Mouse (Mus musculus) layer of hippocampus, adult 2 months (tissue): ENCODE results near the gene Wdr90. TPM values are rescaled to one million over a fixed set of nuclear protein-coding genes. Genes with fewer than 3 reads are reported as not detected.

ENCODE experiments used
- DNase-seq, 2 experiments: peaks; one replicate each; pipeline ENCODE4 v3.0.0; 2022; ENCODE audit warnings: low spot score in 2 of 2
- H3K27ac ChIP-seq: fragments of 200-600 bp; 2 replicates; pipeline ENCODE4 v1.8.1; 2022
- H3K4me3 ChIP-seq: fragments of 200-600 bp; 2 replicates; pipeline ENCODE4 v1.8.1; 2022; ENCODE audit warnings: mild to moderate bottlenecking
- CTCF ChIP-seq: fragments of 200-600 bp; conservative IDR thresholded peaks from 2 replicates; pipeline ENCODE4 v1.8.1; 2022; ENCODE audit warnings: antibody characterized with exemption, mild to moderate bottlenecking, moderate library complexity
- total RNA-seq, 2 experiments: library from RNA; stranded (reverse); gene quantifications; 2 replicates each; pipeline ENCODE4 v1.2.3; 2021

Gene Wdr90
- total RNA-seq, 2 experiments from 2014 or later = 21.7 to 24.6 TPM

DNA sequence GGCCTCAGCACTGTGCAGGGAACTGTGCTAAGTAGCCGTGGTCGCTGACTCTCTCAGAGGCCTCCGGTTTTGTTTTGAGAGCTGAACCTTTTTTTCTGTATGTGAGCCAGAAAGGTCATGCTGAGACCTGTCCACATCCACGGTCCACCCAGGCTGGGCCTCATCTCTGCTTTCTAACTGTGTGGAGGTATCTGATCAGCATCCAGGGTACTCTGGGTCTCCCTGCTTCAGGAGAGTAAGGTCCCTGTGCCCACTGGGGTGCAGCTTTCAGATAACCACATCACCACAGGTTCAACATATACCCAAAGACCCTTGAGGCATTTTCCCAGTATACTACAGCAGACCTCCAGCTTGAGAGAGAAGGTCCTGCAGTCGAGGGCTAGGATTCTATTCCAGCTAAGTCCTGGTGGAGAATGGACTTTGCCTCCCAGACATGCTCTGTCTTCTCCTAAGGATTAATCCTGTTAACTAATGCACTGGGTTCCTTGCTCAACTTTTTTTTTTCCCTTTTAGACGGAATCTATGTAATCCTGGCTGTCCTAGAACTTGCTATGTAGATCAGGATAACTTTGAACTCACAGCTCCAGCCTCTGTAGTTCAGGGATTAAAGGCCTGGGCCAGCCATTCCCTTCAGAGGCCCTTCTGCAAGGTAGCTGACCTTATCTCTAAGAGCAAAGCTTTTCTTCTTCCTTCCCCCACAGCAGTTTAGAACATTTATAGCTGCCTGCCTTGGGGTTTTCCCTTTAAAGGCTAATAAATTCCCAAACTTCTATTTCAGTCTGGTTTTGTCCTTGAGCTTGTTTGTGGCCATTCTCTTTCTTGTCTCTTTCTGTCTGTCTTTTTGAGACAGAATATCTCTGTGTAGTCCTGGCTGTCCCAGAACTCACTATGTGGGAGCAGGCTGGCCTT lies 657 bp upstream of the Wdr90 start:
- DNase-seq = no peak
- peak overlapping the region; percentile 99 for H3K27ac ChIP-seq
- peak overlapping the region; percentile 71 for H3K4me3 ChIP-seq
- TF ChIP-seq CTCF = no peak

DNA sequence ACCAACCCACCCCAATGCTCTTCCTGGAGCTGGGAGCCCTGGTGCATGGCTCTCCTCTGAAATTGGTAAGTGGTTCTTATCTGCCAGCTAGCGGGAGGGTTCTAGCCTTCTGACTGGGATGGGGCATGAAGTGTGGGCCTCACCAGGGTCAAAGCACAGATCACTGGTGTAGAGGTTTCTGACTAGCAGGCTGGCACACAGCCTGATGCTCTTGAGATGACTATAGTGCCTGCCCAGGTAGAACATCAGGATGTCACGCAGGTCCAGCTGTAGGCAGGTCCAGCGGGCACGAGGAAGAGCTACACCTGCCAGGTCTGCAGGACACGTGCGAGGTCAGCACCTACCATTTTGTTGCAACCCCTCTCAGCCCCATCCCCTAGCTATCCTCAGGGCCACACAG lies 1.1 kb downstream of the Wdr90 start:
- H3K27ac ChIP-seq = no peak overlapping the region
- no peak overlapping the region for H3K4me3 ChIP-seq
- no peak for DNase-seq
- no peak for TF ChIP-seq CTCF

DNA sequence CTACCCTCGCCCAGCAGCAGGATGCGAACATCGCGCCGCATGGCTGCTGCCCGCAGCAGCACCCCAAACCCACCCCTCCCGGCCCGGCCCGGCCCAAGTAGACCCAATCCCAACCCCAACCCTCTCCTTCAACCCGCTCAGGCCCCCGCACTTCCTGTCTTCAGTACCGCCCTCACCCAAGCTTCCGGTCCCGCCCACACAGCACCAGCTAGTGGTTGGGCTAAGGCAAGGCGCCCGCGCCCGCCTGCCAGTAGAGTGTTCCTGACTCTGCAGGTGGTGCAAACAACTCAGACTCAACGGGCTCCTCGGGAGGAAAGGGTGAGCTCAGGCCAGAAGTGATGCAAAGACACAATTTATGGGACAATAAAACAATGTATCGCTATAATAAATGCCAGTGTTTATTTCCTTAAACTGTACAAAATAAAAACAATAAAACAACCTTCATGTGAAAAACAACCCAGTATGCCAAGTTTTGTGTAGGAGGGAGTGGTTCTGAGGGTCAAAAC lies 16.9 kb downstream of the Wdr90 start, which contains the start of gene Rhot2:
TSS of gene Rhot2 (minus strand) at position 456 of the 506 bp plus-strand sequence.
- DNase-seq = peak; percentile 95 to 96
- Histone ChIP-seq H3K4me3 (peak within 1 kb of the TSS; percentile 83), H3K27ac (peak within 1 kb of the TSS; percentile 96)
- peak; percentile 73 for TF ChIP-seq CTCF

DNA sequence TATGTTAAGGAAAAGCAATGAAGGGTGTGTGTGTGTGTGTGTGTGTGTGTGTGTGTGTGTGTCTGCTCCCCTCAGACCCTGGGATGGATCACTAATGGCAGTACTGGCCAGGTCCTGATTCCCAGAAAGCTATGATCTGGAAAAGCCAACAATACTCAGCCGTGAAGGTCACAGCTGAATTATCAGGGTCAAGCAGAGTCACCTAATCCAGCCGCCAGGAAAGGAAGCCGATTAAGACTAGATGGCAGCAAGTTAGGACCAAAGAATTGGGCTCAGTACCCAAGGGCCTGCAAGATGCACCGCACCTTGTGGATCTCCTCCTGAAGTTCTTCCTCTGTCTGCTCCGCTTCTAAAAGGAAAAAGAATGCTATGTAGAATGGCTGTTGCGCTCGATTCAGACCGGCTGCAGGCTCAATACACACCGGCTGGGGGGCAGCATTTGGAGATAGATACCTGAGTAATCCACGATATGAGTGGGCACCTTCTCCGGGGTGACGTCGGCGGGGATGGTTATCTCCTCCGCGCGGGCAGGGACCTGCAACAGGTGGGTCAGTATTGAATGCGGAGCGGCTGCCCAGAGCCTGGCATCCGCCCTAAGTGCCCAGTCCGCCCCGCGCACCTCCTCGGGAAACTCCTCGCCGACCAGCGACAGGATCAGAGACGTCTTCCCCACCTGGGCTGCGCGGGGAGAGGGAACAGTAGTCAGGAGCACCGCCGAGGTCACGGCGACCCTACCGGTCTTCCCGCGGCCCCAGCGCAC lies 17.5 kb downstream of the Wdr90 start:
- DNase-seq = no peak
- peak overlapping the region; percentile 96 for H3K27ac ChIP-seq
- peak overlapping the region; percentile 83 for H3K4me3 ChIP-seq
- no peak for TF ChIP-seq CTCF

DNA sequence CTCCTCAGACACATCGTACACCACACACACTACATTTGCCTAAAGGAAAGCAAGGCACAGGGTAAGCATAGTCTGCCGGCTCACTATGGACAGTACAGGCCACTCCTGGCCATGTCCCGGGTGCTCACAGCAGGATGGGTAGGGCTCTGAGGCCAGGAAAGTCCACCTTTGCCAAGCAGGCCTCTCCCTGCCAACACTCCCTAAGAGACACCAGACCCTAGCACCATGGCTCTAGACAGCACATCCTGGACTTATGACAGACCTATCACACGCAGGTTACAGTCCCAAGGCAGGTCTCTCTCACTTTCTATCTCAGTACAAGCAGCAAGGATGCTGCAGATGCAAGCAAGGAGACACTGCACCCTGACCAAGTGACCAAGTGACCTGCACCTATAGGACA lies 18.2 kb downstream of the Wdr90 start:
- no peak for TF ChIP-seq CTCF
- H3K27ac ChIP-seq = peak overlapping the region; percentile 96; the same call in 1 of the 2 replicates
- peak overlapping the region; percentile 83 for H3K4me3 ChIP-seq
- DNase-seq = no peak

DNA sequence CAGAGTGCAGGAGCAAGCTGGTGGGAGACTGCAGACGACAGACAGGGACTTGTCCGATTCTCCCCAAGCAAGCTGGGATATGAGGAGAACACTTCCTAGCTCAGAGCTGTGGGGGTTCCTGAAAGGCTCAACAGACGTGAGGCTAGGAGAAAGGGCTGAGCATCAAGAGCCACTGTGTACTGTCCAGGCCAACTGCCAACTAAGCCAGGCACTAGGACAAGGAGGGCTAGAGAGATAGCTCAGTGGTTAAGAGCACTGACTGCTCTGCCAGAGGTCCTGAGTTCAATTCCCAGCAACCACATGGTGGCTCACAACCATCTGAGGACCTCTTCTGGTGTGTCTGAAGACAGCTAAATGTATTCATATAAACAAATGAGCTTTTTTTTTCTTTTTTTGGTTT lies 18.8 kb downstream of the Wdr90 start:
- no peak overlapping the region for H3K4me3 ChIP-seq

DNA sequence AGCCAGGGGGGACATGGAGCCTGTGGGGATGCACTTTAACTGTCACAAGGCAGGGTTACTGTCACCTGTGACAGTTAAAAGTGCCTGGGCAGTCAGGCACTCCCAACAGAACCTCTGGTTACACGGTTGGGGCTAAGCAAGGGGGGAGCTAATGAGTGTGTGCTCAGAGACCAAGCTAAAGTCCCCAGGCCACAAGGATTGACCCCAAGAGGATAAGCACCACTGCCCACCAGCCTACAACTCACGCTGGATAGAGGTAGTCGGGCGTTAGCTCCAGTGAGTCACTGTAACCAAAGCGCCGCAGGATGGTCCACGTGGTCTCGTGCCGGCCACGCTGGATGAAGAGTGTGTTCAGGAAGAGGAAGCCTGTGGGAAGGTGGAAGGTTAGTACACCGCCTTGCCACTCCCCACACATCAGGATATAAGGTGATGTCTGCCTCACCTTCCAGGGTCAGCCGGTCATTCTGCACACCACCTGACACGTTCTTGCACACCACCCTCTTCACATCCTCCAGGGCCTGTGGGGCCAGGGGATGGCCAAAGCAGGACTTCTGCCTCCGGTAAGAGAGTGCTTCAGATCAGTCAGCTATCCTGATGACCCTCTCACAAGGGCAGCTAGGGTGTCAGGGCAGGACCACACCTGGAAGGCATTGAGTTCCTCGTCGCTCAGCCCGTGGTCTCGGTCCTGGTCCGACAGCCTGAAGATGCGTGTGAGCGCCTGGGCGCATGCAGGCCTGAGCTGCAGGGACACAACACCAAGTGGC lies 20.0 kb downstream of the Wdr90 start, which contains the start of gene Gm20683:
TSS of gene Gm20683 (minus strand) at position 647 of the 764 bp plus-strand sequence.
- Histone ChIP-seq H3K27ac (no peak within 1 kb of the TSS), H3K4me3 (no peak within 1 kb of the TSS)
- no peak for TF ChIP-seq CTCF
- no peak for DNase-seq

More for the DNA sequence above, 18.8 kb downstream of the Wdr90 start:
- H3K27ac ChIP-seq = no peak overlapping the region
- 0 out of 2 replicates have a peak, but pooled peaks have one; percentile 6 for TF ChIP-seq CTCF
- no peak for DNase-seq

DNA sequence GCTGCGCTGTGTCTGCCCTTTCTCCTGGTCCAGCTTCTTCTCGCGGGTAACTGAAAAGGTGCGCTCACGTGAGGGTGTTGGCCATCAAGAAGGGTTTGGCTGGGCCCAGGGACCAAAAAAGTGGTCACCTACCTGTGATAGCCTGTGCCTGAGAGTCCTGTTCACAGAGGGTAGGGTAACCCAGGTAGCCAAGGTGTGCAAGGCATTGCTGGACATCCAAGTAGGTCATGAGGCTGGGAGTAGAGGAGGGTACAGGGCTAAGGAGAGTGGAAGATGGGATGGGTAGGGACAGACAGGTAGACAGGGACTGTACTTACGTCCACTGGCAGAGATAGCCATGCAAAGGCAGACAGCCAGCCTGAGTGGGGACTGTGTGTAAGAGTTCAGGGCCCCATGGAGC lies 20.8 kb downstream of the Wdr90 start:
- H3K4me3 ChIP-seq = no peak overlapping the region
- no peak overlapping the region for H3K27ac ChIP-seq
- no peak for TF ChIP-seq CTCF
- no peak for DNase-seq

DNA sequence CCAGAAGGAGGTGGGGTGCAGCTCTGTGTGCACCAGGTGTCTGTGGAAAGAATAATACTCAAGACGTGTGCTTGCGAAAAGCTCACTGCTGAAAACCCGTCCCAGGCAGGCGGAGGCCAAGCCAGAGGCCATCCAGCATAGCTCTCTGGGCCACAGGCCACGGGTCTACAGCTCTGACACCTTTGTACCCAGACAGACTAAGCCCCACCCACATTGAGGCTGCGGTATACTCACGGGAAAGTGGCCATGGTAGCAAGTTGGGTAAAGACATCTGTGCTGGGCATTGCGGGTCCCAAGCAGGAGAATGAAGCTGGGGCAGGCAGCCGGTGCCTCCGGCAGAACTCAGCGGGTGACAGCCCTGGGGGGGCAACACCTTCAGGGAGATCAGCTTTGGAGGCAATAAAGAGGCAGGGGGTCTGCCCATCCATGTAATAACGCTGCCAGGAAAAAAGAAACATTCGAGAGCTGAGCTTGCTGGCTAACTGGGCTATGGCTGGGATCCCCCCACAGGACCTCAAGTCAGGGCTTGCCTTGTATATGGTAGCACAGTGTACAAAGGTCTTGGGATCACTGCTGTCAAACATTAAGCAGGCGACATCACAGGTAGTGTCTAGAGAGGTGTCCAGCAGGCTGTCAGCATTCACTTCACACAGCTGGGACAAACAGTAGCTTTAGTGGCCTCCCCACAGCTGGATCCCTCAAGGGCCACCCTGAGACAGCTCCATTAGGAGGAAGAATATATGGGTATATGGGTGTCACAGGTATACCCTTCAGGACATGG lies 21.7 kb downstream of the Wdr90 start:
- H3K27ac ChIP-seq = peak overlapping the region; percentile 14; the same call in 1 of the 2 replicates
- no peak overlapping the region for H3K4me3 ChIP-seq
- DNase-seq = no peak
- TF ChIP-seq CTCF = no peak

DNA sequence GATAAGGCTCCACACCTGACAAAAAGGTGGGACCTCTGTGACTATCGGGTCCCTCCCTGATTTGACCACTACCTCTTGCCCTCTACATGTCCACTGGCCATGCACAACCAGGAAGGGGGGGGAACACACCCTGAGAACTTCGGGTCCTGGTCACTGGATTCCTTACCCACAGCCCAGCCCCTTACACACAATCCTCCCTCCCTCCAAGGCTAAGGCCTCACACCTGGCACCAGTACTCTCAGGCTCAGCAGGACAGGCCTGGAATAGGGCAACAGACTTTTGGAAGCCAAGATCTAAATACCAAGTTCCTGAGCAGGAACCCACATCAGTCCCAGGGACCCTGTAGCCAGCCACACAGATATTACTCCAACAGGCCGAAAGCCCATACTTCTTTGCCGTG lies 22.4 kb downstream of the Wdr90 start:
- DNase-seq = no peak
- Histone ChIP-seq H3K4me3 (no peak overlapping the region), H3K27ac (peak overlapping the region; percentile 14; the same call in 1 of the 2 replicates)
- no peak for TF ChIP-seq CTCF

DNA sequence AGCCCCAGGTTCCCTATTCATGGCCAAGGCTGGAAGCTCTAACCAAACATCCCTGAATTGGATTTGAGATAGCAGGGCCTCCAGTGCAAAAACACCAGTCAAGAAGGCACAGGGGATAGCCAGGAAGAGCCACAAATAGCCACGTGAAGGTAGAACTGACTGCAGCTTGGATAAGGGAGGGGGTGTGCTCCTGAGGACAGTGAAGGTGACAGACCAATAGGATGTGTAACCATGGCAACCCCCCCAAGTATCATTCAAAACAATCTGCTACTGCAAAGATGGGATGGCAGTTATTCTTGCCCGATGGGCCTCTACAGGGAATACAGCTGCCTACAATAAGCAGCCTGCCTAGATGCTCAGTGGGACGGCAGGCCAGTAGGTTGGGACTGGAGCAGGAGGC lies 23.8 kb downstream of the Wdr90 start:
- no peak for DNase-seq
- no peak overlapping the region; the same call in 1 of the 2 replicates for H3K4me3 ChIP-seq

More for the DNA sequence above, 23.8 kb downstream of the Wdr90 start:
- no peak for TF ChIP-seq CTCF
- peak overlapping the region; percentile 99 for H3K27ac ChIP-seq
